In genomic region chr10:38439286-38439685, GRCm38 (mm10) we compare ENCODE assay signal across 21 mouse cellular contexts.
DNase-seq lines count a peak whose midpoint lies in the region; ATAC-seq and TF ChIP-seq lines count a peak whose summit lies in the region.
"Had no signal": no experiment of that assay in that cellular context is flagged by ENCODE, and none has a peak within 500 bp of the region (broad histone marks: within the 10 kb centered on the region; RNA-seq: fewer than 3 reads in every experiment).

No protein-coding gene starts in this region.

- in situ Hi-C loops in Patski (cut with MboI; ENCODE audit: low pct_unique_long_range_greater_than_20kb): no loop called here

- no peak overlapping the region for H3K4me3 ChIP-seq in liver, adult 2 months (ENCODE audit: insufficient read depth, low read depth, low read length)
- H3K4me3 ChIP-seq in liver, embryonic 12.5 days: no peak overlapping the region
- H3K4me3 ChIP-seq in thymus, adult 2 months (ENCODE audit: control insufficient read depth, insufficient read depth, low read length): no peak overlapping the region
- H3K4me3 ChIP-seq: embryonic facial prominence, embryonic 12.5 days; embryonic facial prominence, embryonic 15.5 days; erythroblast, embryonic 14.5 days; forebrain, embryonic 13.5 days; forebrain, embryonic 15.5 days had no signal

- DNase-seq in liver, adult 2 months (ENCODE audit: extremely low read depth, low read depth, low spot score): peak; percentile 92
- no peak for DNase-seq in Patski (ENCODE audit: low read depth, low spot score)
- DNase-seq in thymus, adult 2 months: no peak
- no peak for DNase-seq in heart, adult 11 months
- DNase-seq: adrenal gland, adult 2 months; adrenal gland, postnatal 10 days; adrenal gland, postnatal 25 days; cerebellum, adult 11 months; cerebellum, adult 18-20 months; cerebellum, adult 8-10 months; cerebellum, adult 9-11 months; cerebellum, postnatal 14 days; cerebellum, postnatal 36 days; embryo, embryonic 11 days; forebrain, postnatal 0 days had no signal

- ATAC-seq in liver, embryonic 12.5 days: no peak
- ATAC-seq in Patski: peak; percentile 21
- ATAC-seq: forebrain, embryonic 13.5 days; forebrain, embryonic 15.5 days; forebrain, postnatal 0 days had no signal

- POLR2A ChIA-PET in Patski (lab: Charles Lee): no interaction called here

- no peak for TF ChIP-seq POLR2A in liver, adult 2 months (IDR thresholded peaks at IDR 0.05; ENCODE audit: extremely low read depth, insufficient read depth, low read length)
- no peak for TF ChIP-seq POLR2A in thymus, adult 2 months (IDR thresholded peaks at IDR 0.05; ENCODE audit: control insufficient read depth, extremely low read depth, insufficient read depth, low read length, poor library complexity)

- peaks cover 2% of the 10 kb centered on the region; the same call in 1 of the 2 replicates for H3K4me1 ChIP-seq in liver, adult 2 months (ENCODE audit: control insufficient read depth, insufficient read depth, low read length)
- no peaks in the 10 kb centered on the region for H3K4me1 ChIP-seq in liver, embryonic 12.5 days
- no peaks in the 10 kb centered on the region for H3K4me1 ChIP-seq in thymus, adult 2 months (replicated peaks; ENCODE audit: control insufficient read depth, insufficient read depth, low read length)
- H3K4me1 ChIP-seq: embryonic facial prominence, embryonic 12.5 days; embryonic facial prominence, embryonic 15.5 days; forebrain, embryonic 13.5 days; forebrain, embryonic 15.5 days had no signal

- H3K9ac ChIP-seq in liver, adult 2 months (ENCODE audit: low read depth, low read length): no peak overlapping the region
- H3K9ac ChIP-seq in liver, embryonic 12.5 days: no peak overlapping the region
- H3K9ac ChIP-seq: embryonic facial prominence, embryonic 12.5 days; embryonic facial prominence, embryonic 15.5 days; forebrain, embryonic 13.5 days; forebrain, embryonic 15.5 days; forebrain, postnatal 0 days had no signal

- no peaks in the 10 kb centered on the region for H3K79me2 ChIP-seq in liver, adult 2 months (ENCODE audit: control insufficient read depth, insufficient read depth, low read length)

- CTCF ChIA-PET in Patski (lab: Charles Lee): interaction anchor here (1.2 kb wide), 1 partner anchor 24 kb away, joined by 3 read pairs; no protein-coding TSS in a partner anchor

- H3K36me3 ChIP-seq in liver, adult 2 months (ENCODE audit: control insufficient read depth, insufficient read depth, low read length): no peaks in the 10 kb centered on the region
- no peaks in the 10 kb centered on the region for H3K36me3 ChIP-seq in liver, embryonic 12.5 days
- H3K36me3 ChIP-seq in thymus, adult 2 months (ENCODE audit: control insufficient read depth, insufficient read depth, low read length): no peaks in the 10 kb centered on the region
- H3K36me3 ChIP-seq: embryonic facial prominence, embryonic 12.5 days; embryonic facial prominence, embryonic 15.5 days; forebrain, embryonic 15.5 days had no signal

- no peak overlapping the region for H3K27ac ChIP-seq in liver, adult 2 months (replicated peaks; ENCODE audit: insufficient read depth, low read depth, low read length)
- H3K27ac ChIP-seq in liver, embryonic 12.5 days: no peak overlapping the region
- no peak overlapping the region for H3K27ac ChIP-seq in thymus, adult 2 months (ENCODE audit: control insufficient read depth, insufficient read depth, low read length)
- H3K27ac ChIP-seq: embryonic facial prominence, embryonic 12.5 days; embryonic facial prominence, embryonic 15.5 days; forebrain, embryonic 13.5 days; forebrain, embryonic 15.5 days had no signal

- no peaks in the 10 kb centered on the region for H3K27me3 ChIP-seq in liver, adult 2 months (ENCODE audit: control insufficient read depth, insufficient read depth, low read length)
- H3K27me3 ChIP-seq in liver, embryonic 12.5 days (replicated peaks): no peaks in the 10 kb centered on the region
- H3K27me3 ChIP-seq in Patski: no peaks in the 10 kb centered on the region
- no peaks in the 10 kb centered on the region for H3K27me3 ChIP-seq in thymus, adult 2 months (ENCODE audit: control insufficient read depth, insufficient read depth, low read length)
- H3K27me3 ChIP-seq: embryonic facial prominence, embryonic 12.5 days; embryonic facial prominence, embryonic 15.5 days; forebrain, embryonic 13.5 days; forebrain, embryonic 15.5 days had no signal

- no peak overlapping the region for H3K4me2 ChIP-seq in liver, embryonic 12.5 days
- H3K4me2 ChIP-seq: embryonic facial prominence, embryonic 12.5 days; embryonic facial prominence, embryonic 15.5 days; forebrain, embryonic 13.5 days; forebrain, embryonic 15.5 days had no signal

- no peaks in the 10 kb centered on the region for H3K9me3 ChIP-seq in liver, embryonic 12.5 days (replicated peaks)
- H3K9me3 ChIP-seq: embryonic facial prominence, embryonic 12.5 days; embryonic facial prominence, embryonic 15.5 days; forebrain, embryonic 13.5 days; forebrain, embryonic 15.5 days had no signal

- no peak for TF ChIP-seq CTCF in liver, adult 2 months (IDR thresholded peaks at IDR 0.05; ENCODE audit: low read depth, low read length)
- no peak for TF ChIP-seq CTCF in Patski (IDR thresholded peaks at IDR 0.05)
- no peak for TF ChIP-seq CTCF in thymus, adult 2 months (IDR thresholded peaks at IDR 0.05; ENCODE audit: borderline replicate concordance, control insufficient read depth, extremely low read depth, insufficient read depth, low read length, poor library complexity)

- WGBS in liver, adult 2 months: 19% methylated on average over 2 of the region's 2 CpGs
- 65% methylated on average over 2 of the region's 2 CpGs for WGBS in liver, embryonic 12.5 days (ENCODE audit: insufficient replicate concordance)
- whole genome bisulfite sequencing in thymus, adult 2 months: over 99% methylated on average over 2 of the region's 2 CpGs
